Mouse (Mus musculus): Measurements from ENCODE around the gene Hjurp.
A peak's percentile ranks its signal among the peaks of the same experiment; 100 is the strongest.

Gene Hjurp

GRCm38 (mm10) chr1:88262255-88262654 is 15.2 kb downstream of the Hjurp start:
- no peak for DNase-seq (ENCODE audit: low spot score in 2 of 2)

- DNase-seq (ENCODE audit: low spot score in 2 of 2): no peak
Measured at GRCm38 (mm10) chr1:88261706-88262105, 15.7 kb downstream of the Hjurp start.

GRCm38 (mm10) chr1:88260604-88261377 is 16.6 kb downstream of the Hjurp start:
- no peak for DNase-seq (ENCODE audit: low spot score in 2 of 2)

- no peak for DNase-seq (ENCODE audit: low spot score in 2 of 2)
Measured at GRCm38 (mm10) chr1:88260114-88260513, 17.3 kb downstream of the Hjurp start.

GRCm38 (mm10) chr1:88259643-88260024 is 17.8 kb downstream of the Hjurp start:
- no peak for DNase-seq (ENCODE audit: low spot score in 2 of 2)

- DNase-seq (ENCODE audit: low spot score in 2 of 2): peak in 1 of 2 experiments; percentile 69
Measured at GRCm38 (mm10) chr1:88258881-88259642, 18.4 kb downstream of the Hjurp start.

GRCm38 (mm10) chr1:88258361-88258760 is 19.1 kb downstream of the Hjurp start:
- no peak for DNase-seq (ENCODE audit: low spot score in 2 of 2)

GRCm38 (mm10) chr1:88257681-88258080 is 19.8 kb downstream of the Hjurp start:
- DNase-seq (ENCODE audit: low spot score in 2 of 2): no peak

GRCm38 (mm10) chr1:88256886-88257663 is 20.4 kb downstream of the Hjurp start:
- DNase-seq (ENCODE audit: low spot score in 2 of 2): no peak

GRCm38 (mm10) chr1:88255989-88256754 is 21.3 kb downstream of the Hjurp start:
- DNase-seq (ENCODE audit: low spot score in 2 of 2): peak in 1 of 2 experiments; percentile 63

- no peak for DNase-seq (ENCODE audit: low spot score in 2 of 2)
Measured at GRCm38 (mm10) chr1:88255466-88255857, 22.0 kb downstream of the Hjurp start.

- peak in 1 of 2 experiments; percentile 81 for DNase-seq (ENCODE audit: low spot score in 2 of 2)
Measured at GRCm38 (mm10) chr1:88254793-88255465, 22.5 kb downstream of the Hjurp start.

GRCm38 (mm10) chr1:88253540-88253939 is 23.9 kb downstream of the Hjurp start:
- DNase-seq (ENCODE audit: low spot score in 2 of 2): no peak

GRCm38 (mm10) chr1:88253106-88253505 is 24.3 kb downstream of the Hjurp start:
- DNase-seq (ENCODE audit: low spot score in 2 of 2): no peak

GRCm38 (mm10) chr1:88250023-88250422 is 27.4 kb downstream of the Hjurp start:
- no peak for DNase-seq (ENCODE audit: low spot score in 2 of 2)

GRCm38 (mm10) chr1:88249596-88249995 is 27.8 kb downstream of the Hjurp start:
- no peak for DNase-seq (ENCODE audit: low spot score in 2 of 2)

GRCm38 (mm10) chr1:88248658-88249057 is 28.8 kb downstream of the Hjurp start:
- no peak for DNase-seq (ENCODE audit: low spot score in 2 of 2)

- DNase-seq (ENCODE audit: low spot score in 2 of 2): no peak
Measured at GRCm38 (mm10) chr1:88247660-88248059, 29.8 kb downstream of the Hjurp start.

- no peak for DNase-seq (ENCODE audit: low spot score in 2 of 2)
Measured at GRCm38 (mm10) chr1:88246386-88246785, 31.0 kb downstream of the Hjurp start.

- no peak for DNase-seq (ENCODE audit: low spot score in 2 of 2)
Measured at GRCm38 (mm10) chr1:88245881-88246280, 31.6 kb downstream of the Hjurp start.

- DNase-seq (ENCODE audit: low spot score in 2 of 2): no peak
Measured at GRCm38 (mm10) chr1:88243861-88244260, 33.6 kb downstream of the Hjurp start.
